Mouse (Mus musculus): Measurements from ENCODE around the gene Ctla4.

DNA sequence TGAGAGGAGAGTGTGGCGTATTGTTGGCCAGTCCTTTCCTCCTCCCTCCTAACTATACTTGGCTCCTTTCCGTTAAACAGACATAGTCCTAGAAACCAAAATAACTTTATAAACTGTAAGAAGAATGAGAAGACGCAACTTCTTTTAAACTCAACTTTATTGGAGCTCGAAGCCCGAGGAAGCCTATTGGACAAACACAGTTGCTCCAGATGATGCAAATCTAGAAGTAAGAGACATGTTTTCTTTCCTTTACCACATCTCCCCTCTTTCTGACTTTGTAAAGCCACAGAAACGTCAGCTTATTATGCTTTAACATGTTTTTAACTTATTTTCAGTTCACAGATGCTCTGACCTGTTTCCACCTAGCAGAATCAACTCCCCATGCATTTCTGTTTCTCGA is at the start of gene Ctla4:
- TF ChIP-seq ZNF384 (IDR thresholded peaks at IDR 0.05; ENCODE audit: low read depth, low read length), result no peak
- TF ChIP-seq CHD2 (IDR thresholded peaks at IDR 0.05; ENCODE audit: low read depth, low read length), result no peak
- no peak for TF ChIP-seq MAFK (IDR thresholded peaks at IDR 0.05; ENCODE audit: insufficient read depth, low read depth, low read length)
- no peak for TF ChIP-seq HCFC1 (IDR thresholded peaks at IDR 0.05; ENCODE audit: borderline replicate concordance, insufficient read depth, low read length)
- no peak for TF ChIP-seq ZC3H11A (IDR thresholded peaks at IDR 0.05; ENCODE audit: borderline replicate concordance, low read depth, low read length)

All from ES-E14 (cell line).